Mouse (Mus musculus): ENCODE measurements around the gene B4gat1.
A peak's percentile ranks its signal among the peaks of the same experiment; 100 is the strongest.
"Not testable (repeated sequence)": the region's sequence is repeated elsewhere in the genome, so short reads cannot be mapped to it uniquely, and the experiment has no call there.

Gene B4gat1

GRCm38 (mm10) chr19:5085145-5085863 lies 46.7 kb downstream of the B4gat1 start, which contains the start of gene Tmem151a:
TSS of gene Tmem151a (minus strand) at chr19:5085531.
- DNase-seq, result peak; percentile 56

GRCm38 (mm10) chr19:5086533-5086932 lies 47.9 kb downstream of the B4gat1 start:
- DNase-seq, result not testable (repeated sequence)

DNA sequence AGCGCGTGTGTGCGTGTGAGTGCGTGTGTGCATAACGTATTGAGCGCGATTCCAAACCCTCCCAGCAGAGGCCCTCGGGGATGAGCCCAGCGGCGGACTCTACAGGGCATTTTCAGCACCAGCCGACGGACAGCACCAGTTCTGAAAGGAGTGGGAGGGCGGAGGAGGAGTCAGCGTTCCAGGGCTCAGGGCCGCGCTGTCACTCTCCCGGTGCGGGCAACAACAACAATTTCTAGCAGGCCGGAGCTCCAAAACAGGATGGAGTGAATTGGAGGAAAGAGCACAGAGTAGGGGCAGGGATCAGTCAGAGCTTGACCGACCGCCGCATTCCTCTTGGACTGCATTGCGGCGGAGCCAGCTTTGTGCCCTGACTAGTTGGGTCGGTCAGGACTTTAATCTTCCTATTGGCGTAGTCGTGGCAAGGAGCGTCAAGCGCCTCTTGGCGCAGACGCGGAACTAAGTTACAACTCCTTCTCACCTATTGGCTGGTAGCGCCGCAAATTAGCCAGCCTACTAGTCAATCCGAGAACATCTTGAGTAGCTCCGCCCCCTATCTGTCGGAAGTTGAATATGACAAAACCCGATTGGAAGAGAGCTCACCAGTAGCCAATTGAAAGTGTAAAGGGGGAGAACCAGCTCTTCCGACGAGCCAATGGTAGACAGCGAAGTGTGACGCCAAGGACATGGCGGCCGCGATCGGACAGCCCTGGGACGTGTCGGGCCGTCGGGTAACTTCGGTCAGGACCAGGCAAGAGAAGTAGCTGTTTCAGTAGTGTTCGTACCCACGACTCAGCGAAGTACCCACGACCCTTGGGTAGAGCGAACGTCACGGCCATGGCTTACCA lies 49.5 kb downstream of the B4gat1 start, which contains the start of gene Yif1a:
Gene Yif1a (plus strand): TSS at position 655 of the 845 bp plus-strand sequence.
- DNase-seq, result peak; percentile 99

DNA sequence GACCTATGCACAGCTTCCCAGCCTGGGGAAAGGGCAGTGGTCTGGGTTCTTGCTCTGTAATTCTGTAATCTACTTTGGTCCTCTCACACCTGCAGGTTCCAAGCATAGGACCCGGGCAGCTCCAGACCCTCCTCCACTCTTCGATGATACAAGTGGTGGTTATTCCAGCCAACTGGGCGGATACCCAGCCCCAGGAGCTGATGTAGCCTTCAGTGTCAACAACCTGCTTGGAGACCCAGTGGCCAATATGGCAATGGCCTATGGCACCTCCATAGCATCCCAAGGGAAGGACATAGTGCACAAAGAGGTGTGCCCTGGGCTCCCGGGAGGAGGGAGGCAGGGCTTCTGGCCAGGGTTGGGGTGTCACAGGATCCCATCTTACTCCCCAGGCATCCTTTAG lies 50.7 kb downstream of the B4gat1 start:
- DNase-seq, result no peak

Data from kidney, adult 9 months (tissue).